Mouse (Mus musculus) CD8-positive naive resting alpha-beta T cell, adult 2 months (primary cell): ENCODE measurements at regions not wholly inside any gene's neighbourhood (a gene's known extent, or its start where the extent isn't known, plus 50 kb on each side); places are given as distances from the start of the nearest gene placed in this dataset.
"Not testable (repeated sequence)": the region's sequence is repeated elsewhere in the genome, so short reads cannot be mapped to it uniquely, and the experiment has no call there.

Experiments
- DNase-seq, 2 experiments: peaks; one replicate each; pipeline ENCODE4 v3.0.0; 2022; ENCODE audit warnings: low read depth in 2 of 2, low spot score in 2 of 2

DNA sequence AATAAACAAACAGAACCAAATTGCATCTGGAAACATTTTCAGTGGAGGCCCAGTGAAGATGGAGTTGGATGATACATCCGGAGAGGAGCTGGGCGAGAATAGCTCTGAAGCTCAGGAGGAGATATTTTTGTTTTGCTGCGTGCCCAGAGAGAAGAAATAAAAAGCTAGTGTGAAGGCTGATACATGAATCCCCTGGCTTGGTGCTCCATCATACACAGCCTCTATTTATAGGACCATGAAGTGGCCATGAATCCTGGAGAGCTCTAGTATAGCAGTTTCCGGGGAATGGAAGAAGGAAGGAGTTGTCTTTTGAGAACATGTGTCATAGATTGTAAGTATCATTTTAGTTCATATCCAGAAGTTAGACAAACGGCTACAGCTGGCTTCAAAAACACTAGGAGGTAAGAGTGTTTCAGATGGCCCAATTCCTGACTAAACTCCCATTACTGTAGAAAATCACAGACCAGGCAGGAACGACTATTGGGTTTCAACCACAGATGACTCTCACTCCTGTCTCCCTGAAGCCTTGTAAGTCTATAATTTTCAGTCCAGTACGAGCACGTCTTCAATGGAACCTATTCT, 120.5 kb upstream of the Gm5148 start:
- no peak for DNase-seq

DNA sequence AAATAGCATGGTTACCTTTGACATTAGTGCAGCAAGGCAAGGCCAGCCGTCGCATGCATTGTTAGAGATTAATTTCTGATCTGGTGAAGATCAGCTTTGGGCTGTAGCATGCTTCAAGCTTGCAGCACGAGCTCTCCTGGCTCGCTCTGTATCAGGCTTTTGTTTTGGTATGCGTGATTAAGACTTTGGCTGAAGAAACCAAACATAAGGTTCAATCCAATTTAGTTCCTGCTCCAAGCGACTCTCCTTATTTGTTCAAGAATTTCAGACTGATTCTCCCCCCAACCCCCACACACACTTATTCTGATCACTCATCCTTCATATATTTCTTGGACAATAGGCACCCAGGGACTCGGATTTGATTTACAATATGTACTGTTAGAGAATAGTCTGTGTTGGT, 118.0 kb upstream of the Gm5148 start:
- no peak for DNase-seq

DNA sequence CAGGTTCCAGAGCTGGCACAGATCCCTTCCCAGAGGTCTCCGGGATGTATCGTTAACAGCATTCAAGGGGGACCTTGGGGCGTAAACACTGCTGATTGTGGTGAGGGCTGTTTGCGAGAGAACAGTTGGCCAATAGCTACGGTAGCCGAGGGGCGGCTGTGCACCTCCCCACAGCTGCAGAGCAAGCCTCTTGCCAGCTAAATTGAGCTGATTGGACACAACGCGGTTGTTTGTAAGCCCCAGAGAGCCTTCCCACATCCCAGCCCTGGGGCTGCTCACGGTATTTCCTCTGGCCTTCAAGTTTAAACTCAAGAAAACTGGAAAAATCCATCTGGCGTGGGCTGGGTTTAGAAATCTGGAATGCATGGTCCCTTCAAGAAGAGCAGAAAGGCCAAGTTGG, 114.6 kb upstream of the Gm5148 start:
- DNase-seq: no peak

DNA sequence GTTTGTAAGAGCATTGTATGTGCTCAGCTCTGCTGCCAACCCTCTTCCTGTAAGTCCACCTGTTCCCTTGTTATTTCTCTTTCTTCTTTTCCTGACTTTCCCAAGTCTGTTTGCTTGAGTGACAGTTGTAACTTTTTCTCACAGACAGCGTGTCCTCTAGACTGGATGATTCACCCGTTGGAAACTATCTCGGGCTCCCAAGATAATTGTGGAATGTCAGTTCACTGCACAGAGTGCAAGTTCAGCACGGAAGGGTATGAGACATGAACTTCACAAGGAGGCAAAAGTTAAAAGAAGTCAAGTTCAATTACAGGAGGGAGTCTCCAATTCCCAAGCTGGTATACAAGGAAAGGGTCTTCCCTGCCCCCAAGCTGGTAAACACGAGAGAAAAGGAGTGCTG, 112.5 kb upstream of the Gm5148 start:
- DNase-seq: no peak

DNA sequence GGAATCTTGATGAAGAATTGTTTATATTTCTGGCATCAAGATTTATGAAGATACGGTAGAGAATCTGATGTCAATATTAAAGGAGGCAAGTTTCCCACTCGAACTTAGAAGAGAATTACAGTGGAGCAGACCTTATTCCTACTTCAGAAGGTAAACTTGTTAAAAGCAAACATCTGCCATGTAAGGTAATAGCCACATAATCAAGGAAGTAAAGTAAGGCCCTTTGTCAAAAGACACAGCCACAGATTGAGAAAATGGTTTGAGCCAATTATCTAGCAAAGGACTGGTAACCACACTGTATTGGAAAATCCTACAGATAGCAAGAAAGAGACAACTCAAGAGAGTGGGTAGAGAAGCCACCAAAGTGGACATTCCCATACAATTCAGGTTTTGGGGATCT, 111.4 kb upstream of the Gm5148 start:
- DNase-seq: no peak

DNA sequence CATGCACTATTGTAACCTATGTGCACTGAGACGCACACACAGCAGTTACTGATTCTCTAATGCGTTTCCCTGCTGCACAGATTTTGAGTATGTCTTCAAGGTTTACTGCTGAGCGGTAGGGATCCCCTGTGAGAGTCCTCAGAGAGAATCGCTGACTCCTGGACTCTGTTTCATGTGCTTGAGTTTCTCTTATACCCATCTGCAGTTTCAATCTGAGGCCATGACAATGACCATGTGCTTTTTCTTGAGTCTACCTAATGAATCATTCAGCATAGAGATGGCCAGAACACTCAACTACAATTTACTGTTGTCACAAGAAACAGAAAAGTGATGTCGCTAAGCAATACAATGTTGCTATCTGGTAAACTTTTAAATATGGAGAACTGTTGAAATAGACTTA, 110.8 kb upstream of the Gm5148 start:
- DNase-seq: no peak

DNA sequence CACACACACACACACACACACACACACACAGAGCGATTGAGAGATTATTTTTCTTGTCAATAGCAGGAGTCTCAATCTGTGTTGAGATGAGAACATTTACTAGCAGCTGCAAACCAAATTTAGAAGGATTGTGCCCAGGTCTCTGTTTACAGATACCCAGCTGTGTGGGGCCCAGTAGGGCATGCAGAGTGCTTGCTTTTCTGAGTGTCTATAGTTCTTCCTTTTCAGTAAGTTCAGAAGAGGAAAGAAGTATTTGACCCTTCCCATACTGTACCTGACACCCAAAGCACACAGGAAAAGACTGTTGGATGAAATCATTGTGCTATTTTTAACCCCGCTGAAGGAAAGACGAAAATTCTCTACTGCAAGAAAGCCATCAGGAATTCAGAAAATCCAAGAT, 110.3 kb upstream of the Gm5148 start:
- DNase-seq: no peak

DNA sequence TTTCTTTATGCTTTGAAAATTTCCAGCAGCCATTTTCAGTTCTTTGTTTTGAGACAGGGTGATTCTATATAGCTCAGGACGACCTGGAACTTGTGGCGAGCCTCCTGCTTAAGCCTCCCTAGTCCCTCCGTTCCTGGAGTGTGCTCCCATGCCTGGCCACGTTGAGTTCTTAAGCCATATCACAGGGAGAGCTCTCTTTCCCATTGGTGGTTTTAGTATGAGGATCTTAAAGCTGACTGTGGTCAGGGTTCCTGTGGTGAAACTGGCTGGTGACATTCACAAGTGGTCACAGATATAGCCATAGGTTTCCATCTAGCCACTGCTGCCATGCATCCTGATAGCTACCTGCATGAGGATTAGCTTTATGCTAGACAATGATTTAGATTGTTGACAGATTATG, 109.1 kb upstream of the Gm5148 start:
- no peak for DNase-seq

DNA sequence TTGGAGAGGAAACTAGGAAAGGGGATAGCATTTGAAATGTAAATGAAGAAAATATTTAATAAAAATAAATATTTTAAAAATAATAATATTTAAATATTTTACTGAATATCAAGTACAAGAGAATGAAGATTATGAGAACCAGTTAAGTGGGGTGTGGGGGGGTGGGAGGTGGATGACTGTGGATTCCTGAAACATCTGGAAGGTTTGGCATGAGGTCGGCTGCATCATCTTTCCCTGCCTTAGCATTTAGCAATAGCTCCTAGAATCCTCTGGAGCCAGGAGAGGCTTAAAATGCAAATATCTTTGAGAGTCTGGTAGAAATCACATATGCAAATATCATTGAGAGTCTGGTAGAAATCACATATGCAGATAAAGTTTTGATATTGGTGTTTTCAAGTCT, 103.3 kb upstream of the Gm5148 start:
- no peak for DNase-seq

DNA sequence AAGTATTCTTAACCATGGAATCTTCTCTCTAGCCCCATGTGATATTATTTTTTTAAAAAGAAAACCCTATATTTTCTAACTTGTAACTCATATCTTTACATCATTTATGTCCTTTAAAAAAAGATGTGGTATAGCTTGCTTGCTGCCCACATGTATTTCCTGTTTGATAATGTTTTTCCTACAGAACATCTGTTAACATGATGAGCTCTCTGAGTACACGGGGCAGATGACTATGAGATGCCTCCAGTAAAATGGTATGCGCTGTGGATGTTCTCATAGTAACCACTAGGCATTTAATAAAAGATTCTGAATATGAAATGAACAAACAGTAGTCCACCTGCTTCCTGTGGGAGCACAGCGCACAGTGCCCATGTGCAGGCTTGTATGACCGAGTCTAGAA, 101.3 kb upstream of the Gm5148 start:
- DNase-seq: no peak

DNA sequence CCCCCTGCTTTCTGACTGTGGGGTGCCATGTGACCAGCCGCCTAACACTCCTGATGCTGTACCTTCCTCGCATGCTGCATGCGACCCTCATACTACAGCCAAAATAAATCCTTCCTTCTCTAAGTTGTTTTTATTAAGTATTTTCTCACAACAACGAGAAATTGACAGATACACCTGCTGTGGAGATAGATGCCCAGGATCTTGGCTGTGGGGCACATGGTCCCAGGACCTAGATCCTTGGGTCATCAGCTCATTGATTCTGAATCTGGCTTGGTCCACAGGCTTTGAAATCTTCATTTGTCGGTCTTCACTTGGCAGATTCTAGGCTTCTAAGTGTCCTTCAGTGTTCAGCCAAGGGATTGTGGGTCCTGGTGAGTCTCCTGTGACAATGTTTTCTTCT, 100.4 kb upstream of the Gm5148 start:
- no peak for DNase-seq

DNA sequence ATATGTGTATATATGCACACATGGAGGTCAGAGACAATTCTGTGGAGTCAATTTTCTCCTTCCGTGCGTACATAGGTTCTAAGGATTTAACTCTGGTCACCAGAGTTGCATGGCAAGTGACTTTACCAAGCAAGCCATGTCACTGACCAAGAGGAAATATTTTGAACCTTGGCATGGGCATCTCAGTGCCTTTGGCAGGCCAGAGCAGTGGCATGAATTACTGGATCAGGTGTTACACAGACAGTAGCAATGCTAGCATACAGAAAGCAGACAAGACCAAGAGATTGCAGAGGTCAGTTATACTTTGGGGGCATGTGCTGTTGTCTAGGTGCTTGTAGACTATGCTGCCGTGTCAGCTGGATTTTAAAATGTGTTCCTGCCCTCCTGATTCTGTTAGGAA, 95.2 kb upstream of the Gm5148 start:
- no peak for DNase-seq

DNA sequence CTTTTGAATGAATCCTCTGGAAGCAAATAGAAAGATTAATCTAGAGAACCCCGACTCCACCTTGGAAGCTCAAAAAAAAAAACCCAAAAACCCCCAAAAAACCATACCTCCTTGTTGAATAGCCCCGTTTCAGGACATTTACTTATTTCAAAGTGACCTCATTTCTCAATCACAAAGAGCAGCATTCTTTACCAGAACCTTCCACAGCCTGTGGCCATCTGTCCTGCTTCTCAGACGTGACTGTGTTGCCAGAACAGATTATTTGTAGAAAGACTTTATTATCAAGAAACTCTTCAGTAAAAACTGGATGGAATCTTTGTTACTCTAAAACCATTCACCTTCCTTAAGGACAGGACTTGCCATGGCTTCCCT, 93.1 kb upstream of the Gm5148 start:
- DNase-seq: no peak

DNA sequence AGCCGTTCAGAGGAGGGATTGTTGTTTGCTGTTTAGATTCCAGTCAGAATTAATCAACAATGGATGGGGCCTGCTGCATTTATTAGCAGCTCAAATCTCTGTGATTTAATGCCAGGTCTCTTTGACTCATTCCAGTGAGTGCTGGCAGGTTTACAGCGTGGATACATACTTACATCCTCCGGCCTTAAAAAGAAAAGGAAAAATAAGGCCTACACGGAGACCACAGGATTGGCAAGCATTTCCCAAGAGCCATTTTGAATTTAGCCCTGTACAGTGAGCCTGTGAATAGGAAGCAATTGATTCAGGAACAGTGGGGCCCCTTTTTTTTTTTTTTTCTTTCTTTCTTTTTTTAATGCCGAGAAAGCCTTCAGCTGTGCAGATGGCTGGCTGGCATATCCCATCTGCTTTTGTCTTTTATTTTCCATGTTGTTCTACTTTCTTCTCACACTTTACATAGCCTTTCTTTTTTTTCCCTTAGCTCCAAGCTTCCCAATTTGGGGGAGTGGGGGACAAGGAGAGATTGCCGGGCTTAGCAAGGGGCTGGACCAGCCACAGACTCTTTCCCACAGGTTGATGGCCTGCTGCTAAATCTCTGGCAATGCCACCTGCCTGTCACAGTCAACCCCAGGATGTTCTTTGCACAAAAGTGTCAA, 92.6 kb upstream of the Gm5148 start:
- DNase-seq: no peak

DNA sequence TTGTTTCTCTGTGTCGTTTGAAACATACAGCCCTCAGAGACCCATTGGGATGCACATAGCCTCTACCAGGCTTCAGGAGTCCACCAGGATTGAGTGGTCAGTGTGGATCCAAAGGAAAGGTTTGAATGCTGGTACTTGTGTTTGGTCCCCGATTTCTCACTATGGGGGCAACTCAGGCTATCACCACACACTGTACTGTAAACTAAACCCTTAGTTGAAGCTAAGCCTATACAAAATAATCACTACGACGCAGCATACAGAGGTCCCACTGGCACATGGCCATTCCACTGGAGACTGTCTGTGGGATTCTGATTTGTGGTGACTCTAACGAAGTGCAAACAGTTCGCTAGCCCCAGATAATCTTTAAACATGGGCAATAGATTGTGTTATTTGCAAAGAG, 91.5 kb upstream of the Gm5148 start:
- no peak for DNase-seq

DNA sequence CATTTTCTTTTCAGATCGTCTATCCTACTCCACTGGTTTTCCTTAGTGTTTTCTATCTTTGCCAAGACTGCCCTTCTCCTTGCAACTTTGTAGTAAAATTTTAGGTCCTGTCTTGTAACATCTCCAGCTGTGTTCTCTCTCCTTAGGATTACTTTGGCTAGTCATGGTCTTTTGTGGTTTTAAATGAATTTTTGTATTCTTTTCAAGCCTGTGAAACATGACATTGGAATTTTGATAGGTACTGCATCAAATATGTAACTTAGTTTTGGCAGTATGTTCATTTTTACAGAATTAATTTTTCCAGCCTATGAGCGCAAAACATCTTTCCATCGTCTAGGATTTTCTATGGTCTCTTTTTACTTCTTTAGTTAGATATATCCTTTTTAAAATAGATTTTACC, 88.6 kb upstream of the Gm5148 start:
- DNase-seq: no peak

DNA sequence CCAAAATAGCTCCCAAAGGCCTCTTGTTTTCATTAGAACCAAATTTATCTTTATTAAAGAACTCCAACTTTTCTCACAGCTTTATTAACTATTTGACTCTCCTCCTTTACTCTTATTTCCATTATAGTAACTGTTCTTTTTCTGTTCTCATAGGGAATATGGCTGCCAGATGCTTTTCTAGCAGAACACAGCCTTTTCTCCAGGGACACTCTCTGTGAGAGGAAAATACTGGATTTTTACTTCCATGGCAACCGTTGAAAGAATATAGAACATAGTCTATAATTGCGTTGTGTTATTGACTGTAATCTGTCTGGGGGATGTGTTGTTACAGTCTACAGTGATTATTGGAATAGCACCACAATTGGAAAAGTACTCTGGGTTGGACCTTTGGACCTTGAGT, 87.1 kb upstream of the Gm5148 start:
- no peak for DNase-seq

DNA sequence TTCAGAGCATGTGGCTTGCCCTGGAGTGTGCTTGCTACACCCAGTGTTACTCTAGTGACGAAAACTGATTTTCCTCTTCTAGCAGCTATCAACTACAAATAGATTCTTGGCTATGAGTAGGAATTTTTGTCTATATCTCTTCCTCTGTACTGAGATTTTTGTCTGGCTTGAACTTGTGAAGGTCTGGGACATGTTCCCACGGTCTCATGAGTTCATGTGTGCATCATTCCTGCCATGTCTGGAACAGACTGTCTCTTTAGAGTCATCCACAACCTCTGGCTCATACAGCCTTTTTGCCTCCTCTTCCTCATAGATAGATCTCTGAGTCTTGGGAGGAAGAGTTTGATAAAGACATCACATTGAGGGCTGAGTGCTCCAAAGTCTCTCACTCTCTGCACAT, 86.5 kb upstream of the Gm5148 start:
- DNase-seq: no peak

DNA sequence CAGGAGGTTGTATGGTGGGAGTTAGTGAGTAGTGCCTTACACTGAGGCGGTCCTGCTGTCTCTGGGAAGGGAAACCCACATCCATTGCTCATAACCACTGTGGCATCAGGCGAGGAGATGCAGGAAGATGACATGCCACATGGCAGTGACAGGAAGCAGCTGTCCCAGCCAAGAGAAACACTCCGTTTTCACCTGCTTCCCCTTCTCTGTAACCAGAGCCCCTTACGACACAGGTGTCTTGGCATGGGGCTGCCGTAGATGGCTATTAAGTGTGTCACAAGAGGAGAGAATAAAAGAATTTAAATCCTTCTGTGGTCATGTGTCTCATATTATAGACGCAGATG, 81.5 kb upstream of the Gm5148 start:
- DNase-seq: peak in 1 of 2 experiments; percentile 10

DNA sequence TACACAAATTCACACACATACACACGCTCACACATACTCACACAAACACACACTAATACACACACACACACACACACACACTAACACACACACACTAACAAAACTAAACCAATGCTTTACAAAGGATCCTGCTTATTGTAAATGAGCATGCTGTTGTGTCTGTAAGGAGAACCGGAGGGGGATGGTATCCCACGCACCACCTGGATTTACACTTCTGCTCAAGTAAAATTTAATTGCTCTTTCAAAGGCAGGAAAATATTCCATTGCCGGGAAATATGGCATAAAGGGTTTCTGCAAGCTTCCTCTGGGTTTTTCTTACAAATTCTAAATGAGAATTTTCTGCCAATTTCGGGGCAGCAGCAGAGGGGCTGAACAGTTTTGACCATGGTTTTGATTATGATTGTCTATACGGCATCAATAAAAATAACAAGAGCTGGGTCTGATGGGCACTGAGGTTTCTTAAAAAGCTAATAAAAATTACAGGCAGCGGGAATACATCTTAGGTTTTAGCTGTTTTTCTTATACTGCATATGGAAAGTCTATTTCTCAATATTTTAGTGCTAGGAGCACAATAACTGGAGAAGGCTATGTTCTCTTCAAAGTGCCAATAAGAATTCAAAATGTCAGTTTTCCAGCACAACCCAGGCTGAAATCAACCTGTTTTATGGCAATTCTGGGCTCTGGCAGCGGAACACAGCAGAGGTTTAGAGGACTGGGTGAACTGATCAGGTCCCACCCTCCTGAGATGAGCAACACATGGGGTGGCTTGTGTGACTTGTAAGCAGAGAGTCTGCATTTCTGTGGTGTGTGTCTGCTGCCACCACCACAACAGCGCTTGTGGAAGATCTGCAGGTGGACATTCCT, 80.9 kb upstream of the Gm5148 start:
- DNase-seq: no peak

DNA sequence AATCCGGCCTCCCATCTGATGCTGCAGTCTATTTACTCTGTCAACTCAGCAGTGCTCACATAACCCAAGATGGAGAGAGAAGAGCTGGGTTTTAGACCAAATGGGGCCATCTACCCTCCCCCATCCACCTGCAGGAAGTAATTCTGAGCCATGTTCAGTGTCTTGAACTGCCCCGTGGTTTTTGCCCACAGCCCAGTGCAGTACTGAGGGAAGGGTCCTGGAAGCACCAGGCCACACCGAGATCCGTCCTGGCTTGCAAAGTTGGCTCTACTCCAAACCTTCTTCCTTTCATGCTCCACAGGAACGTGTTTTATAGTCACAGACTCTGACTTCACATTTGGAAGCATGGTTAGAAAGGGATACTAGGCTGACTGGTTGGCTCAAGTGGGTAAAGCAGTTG, 80.0 kb upstream of the Gm5148 start:
- no peak for DNase-seq

DNA sequence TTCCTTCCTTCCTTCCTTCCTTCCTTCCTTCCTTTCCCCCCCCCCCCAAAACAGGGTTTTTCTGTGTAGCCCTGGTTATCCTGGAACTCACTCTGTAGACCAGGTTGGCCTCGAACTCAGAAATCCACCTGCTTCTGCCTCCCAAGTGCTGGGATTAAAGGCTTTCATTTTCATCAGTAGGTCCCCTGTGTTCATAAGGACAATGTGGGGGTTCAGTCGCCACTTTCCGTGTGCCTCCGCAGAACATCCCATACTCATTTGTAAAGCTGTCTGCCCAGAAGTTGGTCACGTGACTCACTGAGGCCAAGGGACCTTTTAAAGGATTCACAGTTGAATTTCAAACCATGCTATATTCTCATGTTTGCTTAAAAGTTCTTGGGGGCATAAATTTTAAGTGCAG, 79.5 kb upstream of the Gm5148 start:
- not testable (repeated sequence) for DNase-seq

DNA sequence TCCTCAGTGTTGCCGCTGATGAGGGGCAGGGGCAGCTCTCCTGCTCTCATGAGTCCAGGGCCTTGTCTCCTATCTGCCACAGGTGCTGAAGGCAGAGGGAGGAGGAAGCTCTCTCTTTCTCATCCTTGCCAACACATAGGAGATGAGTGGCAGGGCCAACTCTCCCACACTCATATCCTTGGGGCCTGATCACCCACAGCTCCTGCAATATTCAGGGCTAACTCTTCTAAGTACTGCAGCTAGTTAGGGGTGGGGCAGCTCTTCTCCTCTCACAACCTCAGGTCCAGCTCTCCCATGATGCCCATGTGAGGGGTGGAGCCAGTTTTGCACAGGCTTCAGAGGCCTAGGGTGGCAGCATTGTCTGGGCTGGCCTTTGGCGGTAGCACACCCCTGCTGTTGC, 77.3 kb upstream of the Gm5148 start:
- no peak for DNase-seq
